Mouse (Mus musculus) cerebellum, postnatal 14 days (tissue): Measurements from ENCODE around the gene Ctsd.
A peak's percentile ranks its signal among the peaks of the same experiment; 100 is the strongest.

Experiments used
- DNase-seq, 2 experiments: peaks; one replicate each; pipeline ENCODE4 v3.0.0; 2021; ENCODE audit warnings: mixed read lengths in 2 of 2

Gene Ctsd

GRCm38 (mm10) chr7:142373641-142374412 lies 14.0 kb downstream of the Ctsd start, which contains the start of gene Ifitm10:
Ifitm10 (minus strand) TSS chr7:142373753.
- DNase-seq, result peak; percentile 25 to 37

GRCm38 (mm10) chr7:142373039-142373438 lies 14.8 kb downstream of the Ctsd start:
- no peak for DNase-seq

- peak; percentile 65 to 75 for DNase-seq
Measured at GRCm38 (mm10) chr7:142371768-142372661, 15.8 kb downstream of the Ctsd start.

- DNase-seq, result peak in 1 of 2 experiments; percentile 77
Measured at GRCm38 (mm10) chr7:142371398-142371767, 16.5 kb downstream of the Ctsd start.

GRCm38 (mm10) chr7:142370937-142371336 lies 16.9 kb downstream of the Ctsd start:
- DNase-seq, result no peak

GRCm38 (mm10) chr7:142369820-142370219 lies 18.0 kb downstream of the Ctsd start:
- DNase-seq, result peak; percentile 55 to 64

GRCm38 (mm10) chr7:142368856-142369255 lies 19.0 kb downstream of the Ctsd start:
- DNase-seq, result peak; percentile 93 to 97

- no peak for DNase-seq
Measured at GRCm38 (mm10) chr7:142363107-142363506, 24.7 kb downstream of the Ctsd start.

- DNase-seq, result peak; percentile 38 to 40
Measured at GRCm38 (mm10) chr7:142360743-142361142, 27.1 kb downstream of the Ctsd start.

- DNase-seq, result no peak
Measured at GRCm38 (mm10) chr7:142359129-142359528, 28.7 kb downstream of the Ctsd start.

- no peak for DNase-seq
Measured at GRCm38 (mm10) chr7:142357566-142357965, 30.3 kb downstream of the Ctsd start.

- DNase-seq, result no peak
Measured at GRCm38 (mm10) chr7:142354661-142355233, 33.1 kb downstream of the Ctsd start.

- no peak for DNase-seq
Measured at GRCm38 (mm10) chr7:142353854-142354253, 34.0 kb downstream of the Ctsd start.

GRCm38 (mm10) chr7:142351569-142351968 lies 36.3 kb downstream of the Ctsd start:
- no peak for DNase-seq

- DNase-seq, result no peak
Measured at GRCm38 (mm10) chr7:142349308-142349961, 38.4 kb downstream of the Ctsd start.

GRCm38 (mm10) chr7:142347542-142347941 lies 40.3 kb downstream of the Ctsd start:
- no peak for DNase-seq

- no peak for DNase-seq
Measured at GRCm38 (mm10) chr7:142342247-142342640, 45.6 kb downstream of the Ctsd start.

- no peak for DNase-seq
Measured at GRCm38 (mm10) chr7:142341564-142342246, 46.1 kb downstream of the Ctsd start.

GRCm38 (mm10) chr7:142340269-142340970 lies 47.4 kb downstream of the Ctsd start:
- DNase-seq, result no peak

- DNase-seq, result peak; percentile 95 to 98
Measured at GRCm38 (mm10) chr7:142335151-142335550, 52.7 kb downstream of the Ctsd start.

GRCm38 (mm10) chr7:142334246-142334645 lies 53.6 kb downstream of the Ctsd start:
- DNase-seq, result peak; percentile 96 to 99
